In genomic region chr5:39316478-39316877, GRCm38 (mm10) we compare ENCODE assay signal across 29 mouse cellular contexts.
"Had no signal": no experiment of that assay in that cellular context is flagged by ENCODE, and none has a peak within 500 bp of the region (broad histone marks: within the 10 kb centered on the region; RNA-seq: fewer than 3 reads in every experiment).

No protein-coding gene starts in this region.

- H3K4me3 ChIP-seq: gastrocnemius, adult 2 months; heart, embryonic 10.5 days; heart, embryonic 12.5 days; hindbrain, embryonic 10.5 days; hindbrain, embryonic 12.5 days; intestine, embryonic 15.5 days; layer of hippocampus, adult 2 months; left cerebral cortex, adult 2 months; limb, embryonic 13.5 days; limb, embryonic 15.5 days; liver, embryonic 12.5 days had no signal

- H3K27ac ChIP-seq: gastrocnemius, adult 2 months; heart, embryonic 10.5 days; hindbrain, embryonic 10.5 days; hindbrain, embryonic 12.5 days; hindbrain, embryonic 14.5 days; intestine, embryonic 15.5 days; layer of hippocampus, adult 2 months; left cerebral cortex, adult 2 months; limb, embryonic 13.5 days; limb, embryonic 15.5 days; liver, embryonic 12.5 days had no signal

- ATAC-seq: forebrain, embryonic 16.5 days; hindbrain, embryonic 16.5 days; inflammation-experienced regulatory T-cells, adult 6 months; intestine, embryonic 15.5 days; intestine, postnatal 0 days; liver, embryonic 12.5 days had no signal

- H3K27me3 ChIP-seq: heart, embryonic 12.5 days; hindbrain, embryonic 12.5 days; intestine, embryonic 15.5 days; limb, embryonic 13.5 days; limb, embryonic 15.5 days; liver, embryonic 12.5 days had no signal

- DNase-seq: gastrocnemius, adult 2 months; gastrocnemius, postnatal 10 days; gastrocnemius, postnatal 25 days; heart, adult 18-20 months; heart, postnatal 10 days; heart, postnatal 4 days; kidney, adult 18-20 months; kidney, adult 8-10 months; kidney, postnatal 10 days; kidney, postnatal 25 days; kidney, postnatal 4 days; layer of hippocampus, adult 9-11 months; layer of hippocampus, postnatal 36 days; left cerebral cortex, postnatal 4 days had no signal

- H3K36me3 ChIP-seq: heart, embryonic 10.5 days; heart, embryonic 12.5 days; hindbrain, embryonic 10.5 days; hindbrain, embryonic 12.5 days; intestine, embryonic 15.5 days; limb, embryonic 13.5 days; limb, embryonic 15.5 days; liver, embryonic 12.5 days had no signal

- H3K4me1 ChIP-seq: heart, embryonic 10.5 days; heart, embryonic 12.5 days; hindbrain, embryonic 10.5 days; hindbrain, embryonic 12.5 days; intestine, embryonic 15.5 days; limb, embryonic 15.5 days; liver, embryonic 12.5 days had no signal
